Mouse (Mus musculus) inflammation-experienced regulatory T-cells (primary cell): ENCODE data around the gene Nxf7. TPM values are rescaled to one million over a fixed set of nuclear protein-coding genes. Genes with fewer than 3 reads are reported as not detected.

ENCODE experiments used
- polyA plus RNA-seq, 2 experiments: library from polyadenylated mRNA; unstranded; fragments of 100-300 nt; shearing (Covaris generic); gene quantifications; one replicate each; pipeline ENCODE4 v1.2.1; 2017

The Nxf7 gene
- not detected for polyA plus RNA-seq

GRCm38 (mm10) chrX:135598677-135599076 lies at the start of gene Nxf7:
Gene Nxf7 (minus strand): TSS chrX:135598777.

GRCm38 (mm10) chrX:135627605-135628004 lies 29.0 kb upstream of the Nxf7 start, which contains the start of gene Prame:
Gene Prame (minus strand): TSS chrX:135627705.

Other genes with a start within 250 kb of the Nxf7 start
- gene Gm5128, start 225.5 kb downstream of the Nxf7 start, polyA plus RNA-seq, result under 1 TPM in 1 of 2 experiments, not detected in 1; 0.08 TPM
- under 1 TPM in 1 of 2 experiments, not detected in 1; 0.08 TPM for gene Gm7903, start 164.9 kb downstream of the Nxf7 start, polyA plus RNA-seq
- gene AV320801, start 104.2 kb downstream of the Nxf7 start, polyA plus RNA-seq, result under 1 TPM in 1 of 2 experiments, not detected in 1; 0.13 TPM
- gene Prame, start 28.9 kb upstream of the Nxf7 start, polyA plus RNA-seq, result not detected
- not detected for gene Tcp11x2, start 95.0 kb upstream of the Nxf7 start, polyA plus RNA-seq
- not detected for gene Tmsb15a, start 126.5 kb upstream of the Nxf7 start, polyA plus RNA-seq
- gene Armcx5, start 144.0 kb upstream of the Nxf7 start, polyA plus RNA-seq, result 10 to 100 TPM; 12.7 to 13.9 TPM
- gene Gprasp1, start 144.0 kb upstream of the Nxf7 start, polyA plus RNA-seq, result 10 to 100 TPM; 38.6 to 43.3 TPM
- 10 to 100 TPM; 21.3 to 29.4 TPM for gene Bhlhb9, start 198.8 kb upstream of the Nxf7 start, polyA plus RNA-seq
- gene Gprasp2, start 240.3 kb upstream of the Nxf7 start, polyA plus RNA-seq, result 10 to 100 TPM; 20.0 to 22.3 TPM